Mouse (Mus musculus) heart, adult 8-10 months (tissue): Measurements from ENCODE around the gene Scn8a. TPM values are rescaled to one million over a fixed set of nuclear protein-coding genes. Genes with fewer than 3 reads are reported as not detected.

Experiments
- DNase-seq: peaks from one replicate; pipeline ENCODE4 v3.0.0; 2022; ENCODE audit warnings: low spot score
- total RNA-seq, 4 experiments: library from RNA; stranded (reverse); gene quantifications; 2 replicates each; pipeline ENCODE4 v1.2.4; 2022

Scn8a gene
- total RNA-seq, 4 experiments from 2014 or later, result 0.41 to 1.2 (median 0.55) TPM; not detected in 1

DNA sequence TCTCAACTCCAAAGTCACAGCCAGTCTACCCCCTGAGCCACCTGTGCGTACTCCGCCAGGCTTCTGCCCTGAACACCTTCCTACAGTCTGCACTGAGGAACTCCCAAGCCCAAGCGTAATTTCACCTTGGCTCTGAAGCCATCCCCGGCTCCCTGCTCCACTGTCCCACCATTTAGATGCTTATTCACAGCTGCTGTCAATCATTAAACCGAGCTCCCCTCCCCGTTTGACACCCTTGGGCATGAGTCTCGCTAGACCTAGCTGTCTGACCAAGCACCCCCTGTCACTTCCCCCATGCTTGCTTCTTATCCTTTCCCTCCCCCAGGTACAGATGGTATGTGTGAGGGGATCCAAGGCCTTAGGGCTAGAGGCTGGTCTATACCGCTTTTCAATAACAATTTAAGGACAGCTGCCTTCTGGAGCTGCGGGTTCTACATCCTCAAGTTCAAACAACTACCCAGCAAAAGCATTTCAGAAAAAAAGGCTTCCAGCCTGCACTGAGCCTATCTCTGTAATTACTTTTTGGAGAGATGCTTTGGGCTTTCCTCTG is 200.1 kb downstream of the Scn8a start:
- no peak for DNase-seq

DNA sequence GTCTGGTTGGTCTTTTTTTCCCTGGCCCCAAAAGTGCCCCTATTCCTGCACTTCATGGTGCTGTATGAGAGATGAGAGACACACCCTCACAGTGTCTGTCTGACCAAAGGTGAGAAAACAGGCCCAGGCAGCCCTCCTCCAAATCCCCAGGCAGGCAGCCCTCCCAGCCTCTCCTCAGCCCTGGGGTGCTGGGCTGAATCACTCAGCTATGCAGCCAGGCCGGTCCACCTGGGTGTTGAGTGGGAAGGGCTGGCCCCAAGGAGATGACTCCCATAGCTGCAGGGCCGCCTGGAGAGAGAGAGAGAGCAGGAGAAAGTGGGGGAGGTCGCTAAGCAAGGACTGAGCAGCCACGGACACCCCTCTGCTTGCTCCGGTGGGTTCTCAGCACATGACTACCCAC is 201.1 kb downstream of the Scn8a start:
- DNase-seq, result no peak

DNA sequence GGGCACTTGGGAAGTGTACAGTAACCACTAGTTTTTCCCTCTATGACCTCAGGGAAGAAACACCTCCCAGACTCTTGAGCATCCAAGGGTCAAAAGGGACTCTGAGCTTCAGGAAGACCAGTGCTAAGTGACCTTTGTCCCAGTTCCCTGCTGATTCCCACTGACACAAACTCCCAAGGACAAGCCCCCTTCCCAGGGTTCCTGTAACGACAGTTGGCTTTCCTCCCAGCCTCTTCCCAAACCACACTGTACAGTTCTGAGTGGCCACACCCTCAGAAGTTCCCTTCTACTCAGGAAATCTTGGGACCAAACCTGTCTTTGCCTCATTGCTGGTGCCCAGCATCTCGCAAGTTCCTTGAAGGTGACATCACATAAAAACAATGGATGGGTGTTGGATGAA is 203.1 kb downstream of the Scn8a start:
- DNase-seq, result no peak

DNA sequence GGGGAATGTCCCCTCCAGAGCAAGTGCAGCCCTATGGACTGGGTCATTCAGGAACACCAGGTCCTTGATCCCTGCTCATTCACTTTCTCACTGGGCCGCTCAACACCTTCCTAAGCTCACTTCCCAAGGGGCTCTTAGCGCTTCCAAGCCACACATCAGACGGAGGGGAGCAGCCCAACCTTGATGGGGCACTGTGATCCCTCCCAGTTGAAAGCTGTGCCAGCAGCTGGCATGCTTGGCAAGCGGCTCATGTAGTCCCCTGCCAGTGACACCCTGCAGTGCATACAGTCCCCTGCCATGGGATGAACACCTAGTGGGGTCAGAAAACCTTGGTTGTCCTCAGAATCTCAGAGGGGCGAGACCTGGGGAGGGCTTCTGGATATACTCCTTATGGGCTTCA is 204.4 kb downstream of the Scn8a start:
- DNase-seq, result no peak

- DNase-seq, result no peak
Observed at GRCm38 (mm10) chr15:101075150-101075549, 205.5 kb downstream of the Scn8a start.

DNA sequence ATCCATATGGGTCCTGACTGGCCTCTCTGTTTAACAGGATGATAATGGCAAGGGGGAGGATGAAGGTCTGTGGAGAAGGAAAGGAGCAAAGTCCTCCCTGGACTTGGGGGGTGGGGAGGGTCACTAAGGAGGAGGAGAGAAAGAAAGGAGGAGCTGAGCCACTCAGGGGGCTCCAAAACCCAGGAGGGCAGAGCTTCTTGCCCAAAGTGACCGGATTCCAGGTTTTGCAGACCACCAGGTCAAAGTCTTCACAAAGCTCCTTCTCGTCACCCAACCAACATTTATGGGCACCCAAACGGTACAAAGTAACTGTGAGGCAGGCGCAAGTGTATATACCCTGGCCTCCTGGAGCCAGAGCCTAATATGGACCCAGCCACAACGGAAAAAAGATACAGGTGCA is 206.0 kb downstream of the Scn8a start:
- DNase-seq, result no peak

DNA sequence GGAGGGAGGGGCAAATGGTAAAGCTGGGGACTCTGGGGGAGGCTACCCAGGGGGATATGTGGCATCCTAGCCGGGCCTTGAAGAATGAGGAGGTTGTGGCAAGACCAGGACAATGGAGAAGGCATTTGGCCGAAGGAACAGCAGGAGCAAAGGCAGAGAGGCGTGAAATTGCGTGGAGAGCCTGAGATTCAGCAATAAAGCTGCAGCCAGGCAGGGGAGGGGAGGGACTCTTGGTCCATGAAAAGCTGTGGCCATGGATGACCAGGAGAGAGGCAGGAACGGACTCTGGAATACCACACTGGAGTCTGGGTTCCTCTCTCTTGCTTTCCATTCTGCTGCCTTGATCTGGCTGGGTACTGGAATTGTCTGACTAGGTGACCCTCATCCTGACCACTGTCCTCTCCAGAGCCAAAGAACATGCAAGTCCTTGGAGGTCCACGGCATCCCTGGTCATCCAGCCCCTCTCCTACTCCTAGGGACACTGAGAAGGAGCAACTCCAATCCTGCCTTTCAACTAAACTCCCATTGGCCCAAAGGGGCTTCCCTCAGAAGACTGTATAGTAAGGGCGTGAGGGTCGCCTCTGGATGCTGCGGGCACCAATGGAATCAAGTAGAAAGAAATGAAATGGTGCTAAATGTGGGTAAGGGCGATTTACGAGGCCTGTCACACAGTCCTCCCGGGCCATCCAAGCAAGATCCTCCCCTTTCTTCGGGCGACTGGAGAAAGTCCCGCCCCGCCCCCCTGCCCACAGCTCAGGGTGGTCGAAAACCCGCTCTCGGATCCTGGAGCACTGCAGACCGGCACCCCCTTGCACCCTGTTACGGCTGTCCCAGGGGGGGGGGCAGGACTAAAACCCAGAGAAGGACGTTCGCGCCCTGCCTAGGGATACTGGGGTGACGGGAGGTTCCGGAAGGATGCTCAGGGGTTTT is 206.7 kb downstream of the Scn8a start:
- no peak for DNase-seq

- no peak for DNase-seq
Observed at GRCm38 (mm10) chr15:101077001-101077812, 207.5 kb downstream of the Scn8a start.

- DNase-seq, result no peak
Observed at GRCm38 (mm10) chr15:101077813-101078730, 208.4 kb downstream of the Scn8a start, which contains the start of gene Fignl2. Fignl2 (minus strand) TSS chr15:101078567.

DNA sequence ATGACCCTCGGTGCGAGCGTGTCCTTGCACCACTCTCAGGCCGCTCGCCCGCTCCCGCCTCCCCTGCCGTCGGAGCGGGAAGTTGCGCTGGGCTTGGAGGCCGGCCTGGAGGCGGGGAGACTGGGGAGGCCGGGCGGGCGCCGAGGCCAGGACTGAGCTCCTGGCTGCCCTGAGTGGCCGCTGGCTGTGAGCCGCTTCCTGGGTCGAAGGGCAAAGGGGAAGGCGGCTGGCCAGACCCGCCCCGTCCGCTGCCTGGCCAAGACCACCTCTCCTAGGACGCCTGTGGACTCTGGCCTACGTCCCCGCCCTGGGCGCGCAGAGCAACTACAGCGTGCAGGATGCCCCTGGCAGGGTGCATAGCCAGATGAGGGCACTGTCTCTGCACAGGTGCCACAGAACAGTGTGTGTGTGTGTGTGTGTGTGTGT is 209.1 kb downstream of the Scn8a start:
- DNase-seq, result peak; percentile 87

DNA sequence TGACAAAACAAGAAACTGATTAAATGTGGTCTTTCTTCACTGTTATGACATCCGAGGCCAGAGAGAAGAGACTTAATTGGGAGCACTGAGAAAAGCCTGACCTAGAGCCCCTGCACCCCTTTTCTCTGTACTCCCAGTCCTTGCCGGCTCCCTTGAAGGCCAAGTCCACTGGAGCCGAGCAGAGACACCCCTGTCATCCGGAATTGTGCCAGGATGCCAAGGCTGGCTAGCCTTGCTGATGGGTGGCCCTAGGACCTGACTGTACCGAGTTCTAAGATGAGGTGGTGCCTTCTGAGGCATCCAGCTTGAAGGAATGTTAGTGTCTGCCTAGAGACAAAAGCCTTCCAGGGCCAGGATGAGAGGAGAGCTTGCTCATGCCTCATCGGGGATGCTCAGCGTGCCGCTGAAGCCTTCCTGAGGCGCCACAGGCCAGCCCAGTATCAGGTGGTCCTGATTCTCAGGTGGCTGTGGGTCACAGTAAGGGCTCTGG is 210.4 kb downstream of the Scn8a start:
- no peak for DNase-seq

DNA sequence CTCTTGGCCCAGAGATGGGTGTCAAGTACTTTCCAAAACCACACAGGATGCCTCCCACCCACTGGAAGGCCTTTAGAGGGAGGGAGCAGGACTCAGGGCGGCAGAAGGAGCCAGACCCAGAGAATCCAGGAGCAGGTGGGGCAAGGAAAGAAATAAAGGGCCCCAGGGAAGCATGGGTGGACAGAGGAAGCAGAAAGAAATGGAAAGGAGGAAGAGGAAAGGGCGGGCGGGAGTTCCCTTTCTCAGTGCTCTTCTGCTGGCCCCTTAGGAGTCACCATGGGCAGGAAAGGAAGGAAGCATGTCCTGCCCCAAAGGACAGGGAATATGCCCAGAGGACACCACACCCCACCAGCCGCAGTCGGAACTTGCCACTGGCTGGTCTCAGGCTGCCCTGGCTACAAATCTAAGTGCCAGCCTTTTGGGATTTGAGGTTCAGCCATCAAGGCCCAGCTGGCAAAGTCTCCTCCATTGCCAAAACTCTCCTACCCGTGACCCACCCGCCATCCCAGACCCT is 211.4 kb downstream of the Scn8a start:
- DNase-seq, result no peak

- no peak for DNase-seq
Observed at GRCm38 (mm10) chr15:101082236-101082635, 212.6 kb downstream of the Scn8a start.

GRCm38 (mm10) chr15:101084499-101084898 is 214.8 kb downstream of the Scn8a start:
- no peak for DNase-seq

- no peak for DNase-seq
Observed at GRCm38 (mm10) chr15:101086451-101086850, 216.8 kb downstream of the Scn8a start.

DNA sequence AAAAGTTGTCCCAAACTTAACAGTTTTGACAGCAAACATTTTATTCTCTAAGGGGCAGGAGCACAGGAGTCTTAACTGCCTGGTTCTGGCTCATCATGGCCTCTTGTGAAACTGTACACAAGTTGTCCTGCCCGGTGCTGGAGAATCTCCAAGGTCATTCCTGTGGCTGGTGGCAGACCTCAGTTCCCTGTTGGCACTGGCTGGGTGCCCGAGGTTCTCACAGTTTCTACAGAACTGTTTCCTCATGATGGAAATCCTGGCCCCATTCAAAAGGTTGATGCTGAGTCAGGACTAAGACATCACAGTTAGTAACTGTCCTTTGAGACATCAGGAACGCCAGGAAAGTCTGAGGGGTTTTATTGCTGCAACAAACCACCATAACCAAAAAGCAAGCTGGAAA is 217.3 kb downstream of the Scn8a start:
- no peak for DNase-seq

DNA sequence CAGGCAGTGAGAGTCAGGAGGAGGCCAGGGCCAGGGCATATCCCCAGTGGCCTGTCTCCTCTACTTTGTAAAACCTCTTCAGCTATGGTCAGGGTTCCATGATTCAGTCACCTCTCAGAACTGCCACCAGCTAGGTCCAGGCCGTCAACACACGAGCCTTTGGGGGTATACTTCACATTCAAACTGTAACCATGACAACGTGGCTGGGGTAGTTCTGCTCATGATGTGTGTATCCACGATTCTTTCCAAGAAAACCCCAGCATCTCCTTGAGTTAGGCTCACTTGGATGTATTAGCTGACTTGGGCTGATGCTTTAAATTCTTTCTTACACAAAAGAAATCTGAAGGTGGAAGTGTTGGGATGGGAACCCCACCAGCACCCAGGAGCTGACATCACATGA is 218.6 kb downstream of the Scn8a start:
- DNase-seq, result no peak

DNA sequence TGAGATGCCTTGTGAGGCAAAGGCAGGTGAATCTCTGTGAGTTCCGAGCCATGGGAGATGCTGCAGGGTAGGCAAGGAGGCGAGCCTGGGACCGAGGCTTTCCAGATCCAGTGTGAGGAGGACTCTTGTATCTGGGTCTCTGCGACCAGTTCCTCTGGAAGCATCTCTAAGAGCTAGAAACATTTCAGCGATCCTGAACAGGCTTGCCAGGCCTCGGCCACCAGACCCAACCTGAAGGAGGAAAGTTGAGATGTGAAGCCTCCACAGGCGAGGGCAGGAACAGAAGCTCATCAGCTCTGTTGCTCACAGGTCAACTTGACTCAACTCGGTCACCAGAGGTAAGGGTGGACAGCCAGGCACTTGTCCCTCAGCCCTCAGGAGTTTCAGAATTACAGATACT is 221.9 kb downstream of the Scn8a start:
- DNase-seq, result no peak

DNA sequence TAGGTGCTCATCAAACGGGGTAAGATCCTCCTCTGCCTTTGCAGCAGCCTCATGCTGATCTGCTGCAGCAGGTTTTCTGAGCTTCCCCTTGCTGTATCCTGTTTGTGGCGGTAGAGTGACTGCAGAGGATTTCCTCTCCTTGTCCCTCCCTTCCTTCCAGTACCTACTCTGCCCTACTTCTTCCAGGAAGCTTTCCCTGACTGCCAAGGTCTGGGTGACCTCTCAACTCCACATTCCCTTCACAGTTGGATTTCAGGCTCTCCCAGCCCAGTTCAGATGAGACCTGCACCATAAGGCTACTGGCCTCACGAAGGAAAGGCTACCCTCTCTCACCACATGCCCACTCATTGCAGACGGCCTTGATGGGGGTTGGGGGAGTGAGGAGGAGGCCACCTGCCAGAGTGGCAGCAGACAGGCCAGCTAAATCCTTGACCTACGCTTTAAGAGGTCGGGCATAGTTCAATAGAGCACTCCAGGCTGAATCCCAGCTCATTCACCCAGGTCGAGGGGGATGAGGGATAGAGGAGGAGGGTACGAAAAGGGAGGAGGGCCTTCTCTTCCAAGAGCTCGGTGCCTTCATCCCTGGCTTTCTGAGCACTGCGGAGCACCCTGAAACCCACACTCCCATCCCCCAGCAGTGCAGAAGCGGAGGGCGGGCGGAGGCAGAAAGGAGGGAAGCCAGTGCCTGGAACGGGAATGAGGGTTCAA is 222.6 kb downstream of the Scn8a start:
- no peak for DNase-seq
